Mouse (Mus musculus): ENCODE measurements around the gene Itgb1bp2. TPM values are rescaled to one million over a fixed set of nuclear protein-coding genes. Genes with fewer than 3 reads are reported as not detected.
"Not testable (repeated sequence)": the region's sequence is repeated elsewhere in the genome, so short reads cannot be mapped to it uniquely, and the experiment has no call there.

Gene Itgb1bp2
- polyA plus RNA-seq, 1 experiment from 2014 or later: 2.8 TPM

DNA sequence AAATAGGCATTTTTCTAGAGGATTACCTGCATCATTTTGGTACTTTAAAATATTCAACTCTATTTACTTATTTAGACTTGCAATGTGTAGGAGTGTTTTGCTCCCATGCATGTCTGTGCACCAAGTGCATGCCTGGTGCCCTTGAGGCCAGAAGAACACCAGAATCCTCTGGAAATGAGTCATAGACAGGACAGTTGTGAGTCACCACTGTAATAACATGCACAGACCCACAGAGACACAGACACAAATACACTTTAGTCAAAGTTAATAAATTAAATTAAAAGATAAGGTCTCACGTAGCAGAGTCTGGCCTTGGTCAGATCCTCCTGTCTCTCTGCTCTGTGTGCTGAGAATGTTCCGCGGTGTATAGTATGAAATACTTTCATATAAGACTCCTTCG, 23.3 kb downstream of the Itgb1bp2 start:
- no peak for ATAC-seq
- Histone ChIP-seq H3K4me2 (replicated peaks) (no peak overlapping the region), H3K4me3 (replicated peaks) (no peak overlapping the region), H3K27me3 (no peaks in the 10 kb centered on the region), H3K36me3 (peaks cover 16% of the 10 kb centered on the region), H3K27ac (no peak overlapping the region), H3K9me3 (no peaks in the 10 kb centered on the region), H3K9ac (replicated peaks) (no peak overlapping the region), H3K4me1 (replicated peaks) (no peaks in the 10 kb centered on the region)
- WGBS: 91% methylated on average over 4 of the region's 4 CpGs

DNA sequence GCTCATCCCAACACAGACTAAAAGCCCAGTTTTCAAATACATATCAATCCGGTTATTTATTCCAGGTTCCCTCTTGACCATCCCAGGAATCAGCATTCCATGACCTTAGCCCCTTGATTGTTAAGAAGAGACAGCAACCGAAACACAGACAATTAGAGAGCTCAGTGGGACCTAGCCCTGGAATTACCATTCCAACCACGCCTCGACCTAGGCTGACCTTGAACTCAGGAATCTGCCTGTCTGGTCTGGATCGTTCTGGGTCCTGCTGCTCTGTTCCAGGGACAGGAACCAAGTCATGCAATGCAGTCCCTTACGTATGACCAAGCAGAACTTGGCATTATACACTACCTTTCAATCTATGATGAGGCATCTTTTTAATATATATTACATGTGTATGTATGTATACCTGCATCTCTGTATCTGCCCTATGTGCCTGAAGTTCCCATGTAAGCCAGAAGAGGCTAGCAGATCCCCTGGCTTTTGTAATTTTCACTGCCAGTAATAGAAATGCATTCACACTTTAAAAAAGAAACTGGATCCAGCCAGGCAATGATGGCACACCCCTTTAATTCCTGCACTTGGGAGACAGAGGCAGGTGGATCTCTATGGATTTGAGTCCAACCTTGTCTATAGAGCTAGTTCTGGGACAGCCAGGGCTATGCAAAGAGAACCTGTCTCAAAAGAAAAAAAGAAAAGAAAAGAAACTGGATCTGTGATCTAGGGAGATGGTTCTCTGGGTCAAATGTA, 32.9 kb downstream of the Itgb1bp2 start:
- Histone ChIP-seq H3K36me3 (0 out of 2 replicates have a peak, but pooled peaks cover 14% of the 10 kb centered on the region), H3K4me1 (replicated peaks) (no peaks in the 10 kb centered on the region)
- 82% methylated on average over 6 of the region's 6 CpGs for WGBS

DNA sequence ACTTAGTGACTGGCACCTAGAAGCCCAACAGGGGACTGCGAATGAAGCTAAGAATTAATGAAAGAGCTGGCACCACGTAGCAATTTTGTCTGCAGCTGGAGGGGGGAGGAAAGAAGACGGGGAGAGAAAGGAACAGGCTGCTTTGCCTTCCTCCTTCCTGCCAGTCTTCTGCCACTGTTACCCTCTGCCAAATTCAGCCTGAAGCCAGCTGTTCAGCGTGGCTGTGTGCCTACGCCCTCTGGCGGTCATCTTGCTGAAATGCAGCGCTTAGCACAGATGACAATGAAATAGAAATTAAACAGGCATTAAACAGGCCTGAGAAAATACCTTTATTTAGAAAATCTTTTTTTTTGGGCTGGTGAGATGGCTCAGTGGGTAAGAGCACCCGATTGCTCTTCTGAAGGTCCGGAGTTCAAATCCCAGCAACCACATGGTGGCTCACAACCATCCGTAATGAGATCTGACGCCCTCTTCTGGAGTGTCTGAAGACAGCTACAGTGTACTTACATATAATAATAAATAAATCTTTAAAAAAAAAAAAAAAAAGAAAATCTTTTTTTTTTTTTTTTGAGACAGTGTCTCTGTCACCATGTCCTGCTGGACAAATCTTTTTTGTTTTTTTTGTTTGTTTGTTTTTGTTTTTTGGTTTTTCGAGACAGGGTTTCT, 37.7 kb downstream of the Itgb1bp2 start:
- H3K4me1 ChIP-seq (replicated peaks); H3K4me3 ChIP-seq (replicated peaks); H3K4me2 ChIP-seq (replicated peaks); H3K27ac ChIP-seq; H3K36me3 ChIP-seq; H3K27me3 ChIP-seq; H3K9me3 ChIP-seq; H3K9ac ChIP-seq (replicated peaks): not testable (repeated sequence)
- 31% methylated on average over 10 of the region's 12 CpGs for WGBS
- 0 out of 2 replicates have a peak, but pooled peaks have one; percentile 27 for ATAC-seq

More for the DNA sequence above, 32.9 kb downstream of the Itgb1bp2 start:
- no peak overlapping the region for H3K27ac ChIP-seq
- ATAC-seq: no peak
- H3K4me2 ChIP-seq (replicated peaks): no peak overlapping the region
- H3K9ac ChIP-seq (replicated peaks): no peak overlapping the region
- no peaks in the 10 kb centered on the region for H3K9me3 ChIP-seq
- no peaks in the 10 kb centered on the region for H3K27me3 ChIP-seq
- no peak overlapping the region for H3K4me3 ChIP-seq (replicated peaks)

Other genes starting within 250 kb of the Itgb1bp2 start
- gene Snx12, start 226.5 kb upstream of the Itgb1bp2 start, polyA plus RNA-seq (2015; fragmentation: Nextera tagmentation; extraction: Ambion mirVana): 53.3 and 55.8 TPM in 2 replicates
- 0.86 and 1.1 TPM in 2 replicates for gene Foxo4, start 194.6 kb upstream of the Itgb1bp2 start, polyA plus RNA-seq (2015; fragmentation: Nextera tagmentation; extraction: Ambion mirVana)
- gene Gm614, start 185.1 kb upstream of the Itgb1bp2 start, polyA plus RNA-seq (2015; fragmentation: Nextera tagmentation; extraction: Ambion mirVana): not detected in 2 replicates
- gene Il2rg, start 180.8 kb upstream of the Itgb1bp2 start, polyA plus RNA-seq (2015; fragmentation: Nextera tagmentation; extraction: Ambion mirVana): 4.1 and 5.2 TPM in 2 replicates
- not detected in 2 replicates for gene Gm20489, start 180.1 kb upstream of the Itgb1bp2 start, polyA plus RNA-seq (2015; fragmentation: Nextera tagmentation; extraction: Ambion mirVana)
- 25.6 and 33.9 TPM in 2 replicates for gene Med12, start 175.1 kb upstream of the Itgb1bp2 start, polyA plus RNA-seq (2015; fragmentation: Nextera tagmentation; extraction: Ambion mirVana)
- 55.1 and 56.6 TPM in 2 replicates for gene Nlgn3, start 149.9 kb upstream of the Itgb1bp2 start, polyA plus RNA-seq (2015; fragmentation: Nextera tagmentation; extraction: Ambion mirVana)
- gene Gjb1, start 72.7 kb upstream of the Itgb1bp2 start, polyA plus RNA-seq (2015; fragmentation: Nextera tagmentation; extraction: Ambion mirVana): 0.47 and 0.48 TPM in 2 replicates
- 60.3 and 62.7 TPM in 2 replicates for gene Zmym3, start 28.2 kb upstream of the Itgb1bp2 start, polyA plus RNA-seq (2015; fragmentation: Nextera tagmentation; extraction: Ambion mirVana)
- gene Nono, start 19.8 kb upstream of the Itgb1bp2 start, polyA plus RNA-seq (2015; fragmentation: Nextera tagmentation; extraction: Ambion mirVana): 483 and 484 TPM in 2 replicates
- 18.6 and 19.7 TPM in 2 replicates for gene Taf1, start 83.6 kb downstream of the Itgb1bp2 start, polyA plus RNA-seq (2015; fragmentation: Nextera tagmentation; extraction: Ambion mirVana)
- 215 and 233 TPM in 2 replicates for gene Ogt, start 191.0 kb downstream of the Itgb1bp2 start, polyA plus RNA-seq (2015; fragmentation: Nextera tagmentation; extraction: Ambion mirVana)

Data from midbrain, embryonic 13.5 days (tissue).